Mouse (Mus musculus) ES-CJ7 (cell line): ENCODE data around the gene Vps4b.
"Not testable (repeated sequence)": the region's sequence is repeated elsewhere in the genome, so short reads cannot be mapped to it uniquely, and the experiment has no call there.

Experiments used
- DNase-seq: peaks from one replicate; pipeline ENCODE4 v3.0.0; 2011; ENCODE audit warnings: low read depth, low spot score

Gene Vps4b

GRCm38 (mm10) chr1:106752013-106752412 lies 44.5 kb downstream of the Vps4b start:
- DNase-seq = no peak

GRCm38 (mm10) chr1:106750656-106751055 lies 45.9 kb downstream of the Vps4b start:
- DNase-seq = no peak

- DNase-seq = no peak
Measured at GRCm38 (mm10) chr1:106748555-106749315, 47.8 kb downstream of the Vps4b start.

GRCm38 (mm10) chr1:106742980-106743379 lies 53.5 kb downstream of the Vps4b start:
- DNase-seq = no peak

GRCm38 (mm10) chr1:106740735-106741134 lies 55.8 kb downstream of the Vps4b start:
- no peak for DNase-seq

- no peak for DNase-seq
Measured at GRCm38 (mm10) chr1:106739810-106740209, 56.7 kb downstream of the Vps4b start.

GRCm38 (mm10) chr1:106738092-106738491 lies 58.4 kb downstream of the Vps4b start:
- DNase-seq = peak; percentile 64

- no peak for DNase-seq
Measured at GRCm38 (mm10) chr1:106736211-106736610, 60.3 kb downstream of the Vps4b start.

GRCm38 (mm10) chr1:106735586-106735985 lies 60.9 kb downstream of the Vps4b start:
- DNase-seq = peak; percentile 65

- peak; percentile 38 for DNase-seq
Measured at GRCm38 (mm10) chr1:106722061-106722460, 74.5 kb downstream of the Vps4b start.

- not testable (repeated sequence) for DNase-seq
Measured at GRCm38 (mm10) chr1:106717736-106718135, 78.8 kb downstream of the Vps4b start.

GRCm38 (mm10) chr1:106717071-106717601 lies 79.4 kb downstream of the Vps4b start:
- DNase-seq = peak; percentile 51

GRCm38 (mm10) chr1:106716141-106716540 lies 80.4 kb downstream of the Vps4b start:
- no peak for DNase-seq

- DNase-seq = no peak
Measured at GRCm38 (mm10) chr1:106715111-106716083, 81.1 kb downstream of the Vps4b start.

GRCm38 (mm10) chr1:106714530-106714981 lies 82.0 kb downstream of the Vps4b start:
- no peak for DNase-seq
